Mouse (Mus musculus) cerebellum, postnatal 14 days (tissue): ENCODE data around the gene Stx12.

Source experiments
- DNase-seq, 2 experiments: peaks; one replicate each; pipeline ENCODE4 v3.0.0; 2021; ENCODE audit warnings: mixed read lengths in 2 of 2

Gene Stx12

DNA sequence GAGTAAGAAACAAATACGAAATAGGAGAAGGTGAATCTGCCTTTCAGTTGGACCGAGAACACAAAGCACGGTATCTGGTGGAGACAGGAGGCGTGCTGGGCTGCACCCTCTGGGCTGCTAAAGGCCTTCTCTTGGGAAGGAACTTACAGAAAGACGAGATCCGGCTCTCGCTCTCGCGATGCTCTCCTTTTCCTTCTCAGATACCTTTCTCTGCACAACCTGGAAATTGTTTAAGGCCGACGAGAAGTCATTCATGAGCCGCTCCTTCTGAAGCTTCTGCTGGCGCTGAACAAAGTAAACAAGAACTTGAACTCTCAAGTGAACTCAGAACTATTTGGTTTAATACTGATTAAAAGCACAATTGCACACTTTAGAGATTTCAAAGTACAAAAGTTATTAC, 21.3 kb downstream of the Stx12 start:
- DNase-seq = no peak

GRCm38 (mm10) chr4:132860880-132861279, 23.4 kb downstream of the Stx12 start:
- no peak for DNase-seq

DNA sequence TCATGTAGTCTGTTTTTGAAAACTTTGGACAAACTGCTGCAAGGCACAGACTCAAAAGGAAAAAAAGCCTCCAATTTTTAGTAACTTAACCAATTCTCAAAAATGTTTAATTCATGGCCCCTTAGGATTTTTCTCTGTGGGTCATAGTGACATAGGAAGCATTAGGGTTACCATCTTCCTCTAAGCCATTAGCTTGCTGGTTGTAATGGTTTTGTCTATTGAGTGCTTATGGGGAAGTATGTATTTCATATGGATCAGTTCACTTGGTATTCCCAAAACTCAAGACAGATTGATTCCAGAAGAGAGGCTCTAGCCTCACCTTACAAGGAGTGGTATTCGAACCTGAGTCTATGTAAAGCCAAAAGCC, 40.6 kb downstream of the Stx12 start:
- DNase-seq = no peak

DNA sequence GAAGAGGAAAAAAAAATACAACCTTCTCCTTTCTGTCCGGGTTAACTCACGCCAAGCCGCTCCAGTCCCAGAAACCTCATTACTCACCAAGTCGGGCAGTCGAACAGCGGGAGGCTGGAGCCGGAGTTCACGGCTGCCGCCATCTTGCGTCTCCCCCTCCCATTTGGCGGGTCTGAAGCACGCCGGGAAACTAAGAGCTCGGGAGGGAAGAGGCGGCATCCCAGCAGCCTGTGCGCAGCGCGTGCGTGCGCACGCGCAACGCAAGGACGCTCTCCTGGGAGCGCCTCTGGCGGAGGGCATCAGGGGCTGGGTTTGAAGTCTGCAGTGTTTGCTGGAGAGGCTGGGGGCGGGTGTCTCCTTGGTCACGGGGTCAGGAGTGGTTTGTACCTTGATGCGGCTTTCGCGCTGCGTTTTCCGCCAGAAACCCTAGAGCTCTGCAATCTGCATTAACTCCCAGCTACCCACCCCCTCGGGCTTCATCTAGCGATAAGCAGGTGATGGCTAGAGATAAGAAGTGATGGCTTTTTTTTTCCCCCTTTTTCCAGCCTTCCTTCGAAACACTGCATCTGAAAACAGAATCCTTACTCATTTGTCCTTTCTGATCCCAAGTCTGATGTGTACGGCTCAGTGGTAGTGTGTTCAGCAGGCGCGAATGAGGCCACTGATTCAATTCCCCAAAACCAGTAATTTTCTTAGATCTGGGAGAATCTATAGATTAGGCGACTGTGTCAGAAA, 41.2 kb downstream of the Stx12 start, which contains the start of gene Ppp1r8:
Gene Ppp1r8 (minus strand): TSS at position 200 of the 735 bp plus-strand sequence.
- peak; percentile 90 to 92 for DNase-seq

- DNase-seq = peak; percentile 44 to 50
Measured at GRCm38 (mm10) chr4:132842281-132842906, 41.9 kb downstream of the Stx12 start.

DNA sequence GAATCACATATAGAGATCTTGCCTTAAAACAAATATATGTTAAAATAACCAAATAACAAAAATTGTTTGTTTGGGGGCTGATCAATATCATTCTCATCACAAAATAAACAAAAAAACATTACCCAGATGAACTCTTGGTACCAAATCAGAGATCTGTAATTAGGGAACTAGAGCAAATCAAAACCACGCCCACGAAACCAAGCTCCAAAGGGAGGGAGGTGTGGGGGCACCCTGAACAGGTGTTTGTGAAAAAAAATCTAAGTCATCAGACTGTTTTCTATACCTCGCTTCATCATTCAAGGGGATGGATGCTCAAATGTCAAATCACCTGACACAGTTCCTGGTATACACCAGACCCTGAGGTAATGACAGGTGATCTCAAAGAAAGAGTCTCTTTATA, 42.8 kb downstream of the Stx12 start:
- DNase-seq = no peak

- peak; percentile 40 to 73 for DNase-seq
Measured at GRCm38 (mm10) chr4:132823614-132824366, 60.5 kb downstream of the Stx12 start.

GRCm38 (mm10) chr4:132818442-132818841, 65.9 kb downstream of the Stx12 start:
- DNase-seq = no peak

- no peak for DNase-seq
Measured at GRCm38 (mm10) chr4:132816855-132817254, 67.5 kb downstream of the Stx12 start.

DNA sequence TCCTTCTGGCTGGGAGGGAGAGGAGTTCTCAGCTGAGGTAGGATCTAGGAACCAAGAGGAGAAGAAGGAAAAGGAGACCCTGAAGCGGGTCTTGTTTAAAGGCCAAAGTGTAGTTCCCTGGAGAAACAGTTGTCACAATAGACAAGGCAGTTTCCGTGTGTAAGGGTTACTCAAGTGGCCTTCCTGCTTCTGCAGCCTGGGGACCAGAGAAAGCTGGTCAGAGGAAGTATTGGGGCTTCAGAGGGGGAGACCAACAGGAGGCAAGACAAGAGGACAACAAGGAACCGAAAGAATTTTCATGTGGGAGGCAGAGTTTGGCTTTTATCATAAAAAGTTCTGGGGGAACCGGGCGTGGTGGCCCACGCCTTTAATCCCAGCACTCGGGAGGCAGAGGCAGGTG, 67.9 kb downstream of the Stx12 start:
- DNase-seq = no peak

DNA sequence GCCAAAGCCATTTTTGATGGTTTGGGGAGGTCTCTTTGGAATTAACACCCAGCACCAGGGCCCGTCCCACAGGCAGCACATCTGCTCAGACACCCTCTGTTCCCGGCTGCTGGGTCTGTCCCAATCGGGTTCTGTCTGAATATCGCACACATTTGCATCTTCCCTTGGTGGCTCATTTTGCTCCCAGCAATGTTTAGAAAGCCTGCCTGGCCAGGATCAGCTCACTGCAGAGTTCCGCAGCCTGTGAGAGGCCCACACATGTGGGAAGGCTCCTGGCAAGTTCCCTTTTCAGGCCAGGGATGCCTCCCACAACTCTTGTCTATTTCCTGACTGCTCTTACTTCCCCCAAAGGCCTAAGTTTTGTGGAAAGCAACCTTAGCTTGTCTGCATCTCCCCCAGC, 74.7 kb downstream of the Stx12 start:
- DNase-seq = no peak

GRCm38 (mm10) chr4:132807771-132808641, 76.3 kb downstream of the Stx12 start:
- no peak for DNase-seq

- no peak for DNase-seq
Measured at GRCm38 (mm10) chr4:132806620-132807191, 77.6 kb downstream of the Stx12 start.

GRCm38 (mm10) chr4:132805599-132806197, 78.6 kb downstream of the Stx12 start:
- no peak for DNase-seq

DNA sequence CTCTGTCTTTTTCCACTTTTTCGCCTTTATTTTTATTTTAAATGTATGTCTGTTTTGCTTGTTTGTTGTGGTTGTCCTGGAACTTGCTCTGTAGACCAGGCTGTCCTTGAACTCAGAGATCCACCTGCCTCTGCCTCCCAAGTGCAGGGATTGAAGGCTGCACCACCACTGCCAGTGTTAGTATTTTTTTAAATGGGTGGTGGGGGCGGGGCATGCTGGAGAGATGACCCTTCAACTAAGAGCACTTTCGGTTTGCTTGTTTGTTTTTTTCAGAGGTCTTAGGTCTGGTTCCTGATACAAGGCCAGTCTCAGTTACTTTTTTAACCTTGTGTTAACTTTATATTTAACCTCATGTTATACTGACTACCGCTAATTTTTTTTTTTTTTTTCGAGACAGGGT, 79.2 kb downstream of the Stx12 start:
- DNase-seq = no peak

- no peak for DNase-seq
Measured at GRCm38 (mm10) chr4:132804331-132804730, 80.0 kb downstream of the Stx12 start.

- no peak for DNase-seq
Measured at GRCm38 (mm10) chr4:132803876-132804275, 80.4 kb downstream of the Stx12 start.
